Mouse (Mus musculus) limb, embryonic 15.5 days (tissue): ENCODE data around the gene Chd1. TPM values are rescaled to one million over a fixed set of nuclear protein-coding genes. Genes with fewer than 3 reads are reported as not detected.

Experiments
- ATAC-seq: fragments of 200-750 bp; cut with Nextera tagmentation; 2 replicates; pipeline ENCODE4 v1.8.0; 2017; ENCODE audit warnings: low read depth, moderate TSS enrichment; ENCODE audit not compliant: insufficient number of reproducible peaks, low FRiP score, low TSS enrichment
- H3K27ac ChIP-seq: fragments of 300-500 bp; sonication (generic); 2 replicates; pipeline ENCODE4 v1.5.1; 2015; ENCODE audit warnings: moderate library complexity, mild to moderate bottlenecking, inconsistent platforms
- H3K27me3 ChIP-seq: fragments of 300-500 bp; sonication (generic); 2 replicates; pipeline ENCODE4 v1.6.1; 2015; ENCODE audit warnings: inconsistent platforms
- H3K36me3 ChIP-seq: fragments of 300-500 bp; sonication (generic); 2 replicates; pipeline ENCODE4 v1.6.1; 2015; ENCODE audit warnings: inconsistent platforms
- H3K4me1 ChIP-seq: fragments of 300-500 bp; sonication (generic); 2 replicates; pipeline ENCODE4 v1.6.1; 2015; ENCODE audit warnings: inconsistent platforms
- H3K4me2 ChIP-seq: fragments of 300-500 bp; sonication (generic); 2 replicates; pipeline ENCODE4 v1.6.1; 2015; ENCODE audit warnings: mild to moderate bottlenecking, inconsistent platforms
- H3K4me3 ChIP-seq: fragments of 300-500 bp; sonication (generic); 2 replicates; pipeline ENCODE4 v1.5.1; 2015; ENCODE audit warnings: mild to moderate bottlenecking, inconsistent platforms
- H3K9ac ChIP-seq: fragments of 300-500 bp; sonication (generic); 2 replicates; pipeline ENCODE4 v1.6.1; 2015; ENCODE audit warnings: inconsistent platforms
- H3K9me3 ChIP-seq: fragments of 300-500 bp; sonication (generic); 2 replicates; pipeline ENCODE4 v1.6.1; 2016; ENCODE audit warnings: inconsistent platforms
- WGBS: fragments of 180-500 bp; shearing (Covaris S2); methylation state at CpG from one replicate; pipeline ENCODE4 v1.1.7; 2015; 5-methylcytosine and 5-hydroxymethylcytosine counted together
- polyA plus RNA-seq: library from polyadenylated mRNA; unstranded; fragments of >200 nt; fragmentation: Nextera tagmentation; extraction: Ambion mirVana; gene quantifications from 2 replicates; pipeline ENCODE4 v1.2.1, GENCODE M21; 2015

The Chd1 gene
- polyA plus RNA-seq, 1 experiment from 2014 or later = 26.5 TPM

DNA sequence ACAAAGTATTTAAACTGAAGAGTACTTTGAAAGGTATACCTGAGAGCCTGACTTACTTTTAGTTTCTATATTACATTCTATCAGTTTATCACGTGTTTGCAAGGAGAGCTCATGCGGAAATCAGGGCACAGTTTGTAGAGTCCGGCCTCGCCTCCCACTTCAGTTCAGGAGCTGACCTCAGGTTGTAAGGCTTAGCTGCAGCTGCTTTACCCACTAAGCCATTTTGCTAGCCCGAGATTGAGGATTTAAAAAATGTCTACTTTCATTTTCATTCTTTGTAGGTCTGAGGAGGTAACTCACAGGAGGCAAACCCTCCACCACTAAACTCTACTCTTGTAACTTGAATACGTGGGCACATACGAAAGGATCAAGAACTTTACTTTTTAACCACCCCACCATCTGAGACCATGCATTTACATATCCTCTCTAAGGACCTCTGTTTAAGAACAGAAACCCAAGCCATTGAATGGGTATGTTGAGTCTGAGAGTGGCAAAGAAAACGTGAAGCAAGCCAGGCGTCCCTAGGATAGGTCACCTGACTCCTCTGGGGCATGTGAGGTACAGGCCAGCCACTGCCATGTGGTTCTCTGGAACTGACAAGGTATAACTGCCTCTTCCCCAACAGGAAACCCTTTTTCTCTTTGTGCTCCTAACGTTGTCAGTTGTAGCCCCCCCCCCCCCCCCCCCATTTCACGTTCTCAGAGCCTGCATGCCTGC, 111.8 kb downstream of the Chd1 start:
- Histone ChIP-seq H3K27ac (no peak overlapping the region), H3K9me3 (no peaks in the 10 kb centered on the region), H3K4me3 (no peak overlapping the region), H3K4me2 (no peak overlapping the region), H3K9ac (no peak overlapping the region), H3K27me3 (no peaks in the 10 kb centered on the region), H3K36me3 (peaks cover 14% of the 10 kb centered on the region), H3K4me1 (peaks cover 58% of the 10 kb centered on the region)
- WGBS = 78% methylated on average over 11 of the region's 11 CpGs
- no peak for ATAC-seq

DNA sequence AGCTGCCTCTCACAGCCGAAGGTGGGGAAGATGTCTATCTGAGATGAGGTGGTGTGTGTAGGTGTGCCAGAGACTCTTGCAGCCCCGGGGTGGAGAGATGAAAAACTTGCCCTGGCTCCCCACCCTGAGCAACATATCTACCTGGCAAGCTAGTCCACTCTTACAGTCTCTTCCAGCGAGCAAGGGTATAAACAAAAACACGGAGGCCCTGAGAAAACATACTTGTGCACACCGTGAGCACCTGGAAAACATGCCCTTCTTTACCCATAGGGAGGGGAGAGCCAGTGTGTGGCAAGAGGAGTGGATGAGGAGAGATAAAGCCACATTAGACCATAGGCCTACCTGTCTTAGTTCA, 112.3 kb downstream of the Chd1 start:
- H3K27me3 ChIP-seq = no peaks in the 10 kb centered on the region
- ATAC-seq = no peak
- H3K4me1 ChIP-seq = peaks cover 56% of the 10 kb centered on the region
- H3K4me3 ChIP-seq = no peak overlapping the region
- 78% methylated on average over 5 of the region's 5 CpGs for WGBS
- no peak overlapping the region for H3K27ac ChIP-seq
- H3K9me3 ChIP-seq = no peaks in the 10 kb centered on the region
- no peak overlapping the region for H3K4me2 ChIP-seq
- H3K9ac ChIP-seq = no peak overlapping the region
- peaks cover 14% of the 10 kb centered on the region for H3K36me3 ChIP-seq

- H3K4me3 ChIP-seq = no peak overlapping the region
- no peaks in the 10 kb centered on the region for H3K9me3 ChIP-seq
- no peak for ATAC-seq
- H3K4me1 ChIP-seq = peaks cover 53% of the 10 kb centered on the region
- peaks cover 14% of the 10 kb centered on the region for H3K36me3 ChIP-seq
- no peak overlapping the region for H3K4me2 ChIP-seq
- H3K27me3 ChIP-seq = no peaks in the 10 kb centered on the region
- H3K27ac ChIP-seq = no peak overlapping the region
- WGBS = 93% methylated on average over 2 of the region's 2 CpGs
- H3K9ac ChIP-seq = no peak overlapping the region
Observed at GRCm38 (mm10) chr17:15817634-15818033, 112.9 kb downstream of the Chd1 start.

DNA sequence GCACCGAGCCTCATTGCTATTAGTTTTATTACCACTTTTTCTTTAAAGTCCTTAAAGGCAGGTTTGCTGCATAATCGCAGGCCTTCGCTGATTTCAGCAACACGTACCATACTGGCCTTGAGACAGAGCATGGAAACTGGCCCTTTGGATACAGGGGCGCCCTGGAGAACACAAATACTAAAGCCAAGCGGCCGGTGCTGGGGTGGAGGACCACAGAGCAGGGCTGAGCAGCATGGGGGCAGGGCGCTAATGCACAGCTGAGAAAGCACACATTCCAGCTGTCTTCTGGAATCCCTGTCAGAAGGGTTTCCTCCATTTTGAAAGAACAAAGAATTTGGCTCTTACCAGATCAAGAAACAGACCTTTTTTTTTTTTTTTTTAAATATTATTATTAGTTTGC, 113.6 kb downstream of the Chd1 start:
- no peak overlapping the region for H3K27ac ChIP-seq
- no peak for ATAC-seq
- H3K4me1 ChIP-seq = peaks cover 50% of the 10 kb centered on the region
- no peak overlapping the region for H3K9ac ChIP-seq
- H3K4me3 ChIP-seq = no peak overlapping the region
- 71% methylated on average over 8 of the region's 8 CpGs for WGBS
- no peak overlapping the region for H3K4me2 ChIP-seq
- no peaks in the 10 kb centered on the region for H3K9me3 ChIP-seq
- peaks cover 14% of the 10 kb centered on the region for H3K36me3 ChIP-seq
- no peaks in the 10 kb centered on the region for H3K27me3 ChIP-seq

GRCm38 (mm10) chr17:15820146-15820545, 115.4 kb downstream of the Chd1 start:
- Histone ChIP-seq H3K4me2 (0 out of 2 replicates have a peak overlapping the region, but pooled peaks have one; percentile 1), H3K36me3 (peaks cover 14% of the 10 kb centered on the region), H3K4me1 (peaks cover 50% of the 10 kb centered on the region), H3K27me3 (no peaks in the 10 kb centered on the region), H3K27ac (no peak overlapping the region), H3K9me3 (no peaks in the 10 kb centered on the region), H3K9ac (no peak overlapping the region), H3K4me3 (no peak overlapping the region)
- ATAC-seq = no peak
- WGBS = 16% methylated on average over 6 of the region's 6 CpGs

DNA sequence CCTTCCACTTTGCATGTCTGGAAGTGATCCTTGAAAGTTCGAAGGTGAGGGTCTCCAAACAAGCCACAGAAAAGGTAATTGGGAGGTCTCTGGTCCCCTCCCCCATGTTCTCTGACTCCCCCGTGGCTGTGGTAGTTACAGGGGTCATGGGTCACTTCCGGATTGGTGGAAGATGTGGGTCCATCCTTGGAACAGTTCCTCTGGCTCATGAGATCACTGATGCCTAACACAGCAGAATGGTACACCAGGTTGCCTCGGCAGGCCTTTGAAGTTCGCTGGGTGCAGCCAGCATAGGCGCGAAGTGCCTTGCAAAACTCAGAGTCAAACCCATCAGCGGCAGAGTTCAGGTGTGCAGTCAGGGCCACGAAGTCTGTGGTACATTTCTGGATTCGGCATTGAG, 116.0 kb downstream of the Chd1 start:
- Histone ChIP-seq H3K4me2 (peak overlapping the region; percentile 1; the same call in 1 of the 2 replicates), H3K36me3 (peaks cover 14% of the 10 kb centered on the region), H3K4me1 (peaks cover 50% of the 10 kb centered on the region), H3K4me3 (no peak overlapping the region), H3K27me3 (no peaks in the 10 kb centered on the region), H3K9me3 (no peaks in the 10 kb centered on the region), H3K9ac (no peak overlapping the region), H3K27ac (no peak overlapping the region)
- 63% methylated on average over 10 of the region's 10 CpGs for WGBS
- ATAC-seq = no peak

- no peak for ATAC-seq
- Histone ChIP-seq H3K4me1 (peaks cover 46% of the 10 kb centered on the region), H3K9ac (no peak overlapping the region), H3K4me2 (no peak overlapping the region), H3K27ac (no peak overlapping the region), H3K27me3 (no peaks in the 10 kb centered on the region), H3K9me3 (no peaks in the 10 kb centered on the region), H3K4me3 (no peak overlapping the region), H3K36me3 (peaks cover 9% of the 10 kb centered on the region)
- 75% methylated on average over 4 of the region's 4 CpGs for WGBS
Observed at GRCm38 (mm10) chr17:15821706-15822105, 116.9 kb downstream of the Chd1 start.

Other genes starting within 250 kb of the Chd1 start
- gene Psmb1, start 205.2 kb upstream of the Chd1 start, polyA plus RNA-seq = 220 and 227 TPM in 2 replicates
- 44.6 and 46.9 TPM in 2 replicates for gene Tbp, start 205.1 kb upstream of the Chd1 start, polyA plus RNA-seq
- gene Pdcd2, start 177.7 kb upstream of the Chd1 start, polyA plus RNA-seq = 28.9 and 41.0 TPM in 2 replicates
- gene Prdm9, start 140.6 kb upstream of the Chd1 start, polyA plus RNA-seq = 1.00 and 1.3 TPM in 2 replicates
- gene Rgmb, start 126.1 kb downstream of the Chd1 start, polyA plus RNA-seq = 20.5 and 21.8 TPM in 2 replicates